Mouse (Mus musculus) megakaryocyte, embryonic 14.5 days (primary cell): Measurements from ENCODE around the gene Ttc39a.

Experiments used
- FLI1 ChIP-seq: IDR thresholded peaks from 2 replicates; pipeline ENCODE4 v1.6.1; 2012; ENCODE audit warnings: low read length, inconsistent platforms, mixed read lengths
- GATA1 ChIP-seq: IDR thresholded peaks from 3 replicates; pipeline ENCODE4 v1.6.1; 2012; ENCODE audit warnings: mixed read lengths, low read length, inconsistent platforms, borderline replicate concordance

- TF ChIP-seq FLI1 (no peak), GATA1 (no peak)
Measured at GRCm38 (mm10) chr4:109442649-109443048, 36.2 kb downstream of the Ttc39a start.
